Mouse (Mus musculus): ENCODE measurements around the gene Cacna1c.

DNA sequence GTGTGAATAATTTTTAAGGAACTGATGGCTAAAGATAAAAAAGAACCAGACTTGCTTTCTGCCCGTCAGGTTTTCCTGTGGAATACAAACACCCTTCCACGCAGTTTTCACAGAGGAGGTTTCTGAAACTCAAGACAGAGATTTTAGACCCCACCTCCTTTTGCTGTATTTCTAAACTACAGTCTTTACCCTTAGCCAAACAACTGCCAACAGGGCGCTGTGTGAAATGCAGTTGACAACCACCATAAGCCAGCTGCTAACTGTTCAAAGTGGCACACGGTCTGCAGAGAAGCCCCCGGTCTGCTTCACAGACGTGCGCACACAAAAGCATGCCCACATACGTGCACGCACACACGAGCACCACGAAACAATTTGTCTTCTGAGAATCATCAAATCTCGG, 216.0 kb downstream of the Cacna1c start:
- TF ChIP-seq CTCF (IDR thresholded peaks at IDR 0.05; ENCODE audit: borderline replicate concordance, extremely low read depth, insufficient read depth, insufficient read length) (no peak), POLR2A (IDR thresholded peaks at IDR 0.05; ENCODE audit: borderline replicate concordance, extremely low read depth, insufficient read depth, insufficient read length, poor library complexity, severe bottlenecking) (no peak)
